Mouse (Mus musculus): ENCODE data around the gene Acot8. TPM values are rescaled to one million over a fixed set of nuclear protein-coding genes. Genes with fewer than 3 reads are reported as not detected.

Acot8 gene
- polyA plus RNA-seq, 1 experiment: 15.7 TPM

- Histone ChIP-seq H3K4me1 (ENCODE audit: control insufficient read depth, insufficient read depth, low read length) (peaks cover 9% of the 10 kb centered on the region), H3K27ac (ENCODE audit: insufficient read depth, low read length) (no peak overlapping the region), H3K9ac (ENCODE audit: low read depth, poor library complexity, severe bottlenecking) (no peak overlapping the region), H3K9me3 (replicated peaks; ENCODE audit: control insufficient read depth, insufficient read depth, low read length, poor library complexity, severe bottlenecking) (no peaks in the 10 kb centered on the region), H3K4me3 (ENCODE audit: low read depth, low read length) (no peak overlapping the region), H3K27me3 (ENCODE audit: control insufficient read depth, insufficient read depth, low read length, poor library complexity, severe bottlenecking) (no peaks in the 10 kb centered on the region), H3K36me3 (ENCODE audit: control insufficient read depth, insufficient read depth, low read length, poor library complexity, severe bottlenecking) (no peaks in the 10 kb centered on the region)
- TF ChIP-seq CTCF (IDR thresholded peaks at IDR 0.05; ENCODE audit: low read depth, low read length) (peak; percentile 13), EP300 (IDR thresholded peaks at IDR 0.05; ENCODE audit: insufficient read depth, low read depth, low read length) (no peak), POLR2A (IDR thresholded peaks at IDR 0.05; ENCODE audit: insufficient read depth, low read length) (no peak)
Observed at GRCm38 (mm10) chr2:164783926-164784581, 20.6 kb downstream of the Acot8 start.

- no peaks in the 10 kb centered on the region for H3K27me3 ChIP-seq (ENCODE audit: control insufficient read depth, insufficient read depth, low read length, poor library complexity, severe bottlenecking)
Observed at GRCm38 (mm10) chr2:164781876-164782275, 22.8 kb downstream of the Acot8 start.

GRCm38 (mm10) chr2:164779481-164780086 is 25.1 kb downstream of the Acot8 start, which contains the start of gene Tnnc2:
Gene Tnnc2, minus strand, starts transcription at chr2:164779967.
- H3K27me3 ChIP-seq (ENCODE audit: control insufficient read depth, insufficient read depth, low read length, poor library complexity, severe bottlenecking): no peaks in the 10 kb centered on the region
- no peak within 1 kb of the TSS for H3K9ac ChIP-seq (ENCODE audit: low read depth, poor library complexity, severe bottlenecking)
- TF ChIP-seq CTCF (IDR thresholded peaks at IDR 0.05; ENCODE audit: low read depth, low read length) (no peak), POLR2A (IDR thresholded peaks at IDR 0.05; ENCODE audit: insufficient read depth, low read length) (no peak), EP300 (IDR thresholded peaks at IDR 0.05; ENCODE audit: insufficient read depth, low read depth, low read length) (no peak)
- no peaks in the 10 kb centered on the region for H3K36me3 ChIP-seq (ENCODE audit: control insufficient read depth, insufficient read depth, low read length, poor library complexity, severe bottlenecking)
- H3K9me3 ChIP-seq (replicated peaks; ENCODE audit: control insufficient read depth, insufficient read depth, low read length, poor library complexity, severe bottlenecking): no peaks in the 10 kb centered on the region
- no peaks in the 10 kb centered on the region for H3K4me1 ChIP-seq (ENCODE audit: control insufficient read depth, insufficient read depth, low read length)
- no peak within 1 kb of the TSS for H3K27ac ChIP-seq (ENCODE audit: insufficient read depth, low read length)
- H3K4me3 ChIP-seq (ENCODE audit: low read depth, low read length): no peak within 1 kb of the TSS

More at GRCm38 (mm10) chr2:164781876-164782275, 22.8 kb downstream of the Acot8 start:
- no peak overlapping the region for H3K27ac ChIP-seq (ENCODE audit: insufficient read depth, low read length)
- H3K36me3 ChIP-seq (ENCODE audit: control insufficient read depth, insufficient read depth, low read length, poor library complexity, severe bottlenecking): no peaks in the 10 kb centered on the region
- TF ChIP-seq CTCF (IDR thresholded peaks at IDR 0.05; ENCODE audit: low read depth, low read length): no peak
- no peak for TF ChIP-seq POLR2A (IDR thresholded peaks at IDR 0.05; ENCODE audit: insufficient read depth, low read length)
- no peak for TF ChIP-seq EP300 (IDR thresholded peaks at IDR 0.05; ENCODE audit: insufficient read depth, low read depth, low read length)
- H3K4me1 ChIP-seq (ENCODE audit: control insufficient read depth, insufficient read depth, low read length): no peaks in the 10 kb centered on the region
- H3K9ac ChIP-seq (ENCODE audit: low read depth, poor library complexity, severe bottlenecking): no peak overlapping the region
- no peaks in the 10 kb centered on the region for H3K9me3 ChIP-seq (replicated peaks; ENCODE audit: control insufficient read depth, insufficient read depth, low read length, poor library complexity, severe bottlenecking)
- H3K4me3 ChIP-seq (ENCODE audit: low read depth, low read length): no peak overlapping the region

GRCm38 (mm10) chr2:164778809-164779208 is 25.9 kb downstream of the Acot8 start:
- Histone ChIP-seq H3K9ac (ENCODE audit: low read depth, poor library complexity, severe bottlenecking) (no peak overlapping the region), H3K4me3 (ENCODE audit: low read depth, low read length) (no peak overlapping the region), H3K27me3 (ENCODE audit: control insufficient read depth, insufficient read depth, low read length, poor library complexity, severe bottlenecking) (no peaks in the 10 kb centered on the region), H3K36me3 (ENCODE audit: control insufficient read depth, insufficient read depth, low read length, poor library complexity, severe bottlenecking) (no peaks in the 10 kb centered on the region), H3K9me3 (replicated peaks; ENCODE audit: control insufficient read depth, insufficient read depth, low read length, poor library complexity, severe bottlenecking) (no peaks in the 10 kb centered on the region), H3K4me1 (ENCODE audit: control insufficient read depth, insufficient read depth, low read length) (no peaks in the 10 kb centered on the region), H3K27ac (ENCODE audit: insufficient read depth, low read length) (no peak overlapping the region)
- TF ChIP-seq POLR2A (IDR thresholded peaks at IDR 0.05; ENCODE audit: insufficient read depth, low read length): no peak
- no peak for TF ChIP-seq CTCF (IDR thresholded peaks at IDR 0.05; ENCODE audit: low read depth, low read length)
- no peak for TF ChIP-seq EP300 (IDR thresholded peaks at IDR 0.05; ENCODE audit: insufficient read depth, low read depth, low read length)

- no peak overlapping the region for H3K9ac ChIP-seq (ENCODE audit: low read depth, poor library complexity, severe bottlenecking)
- no peaks in the 10 kb centered on the region for H3K4me1 ChIP-seq (ENCODE audit: control insufficient read depth, insufficient read depth, low read length)
- TF ChIP-seq EP300 (IDR thresholded peaks at IDR 0.05; ENCODE audit: insufficient read depth, low read depth, low read length) (no peak), POLR2A (IDR thresholded peaks at IDR 0.05; ENCODE audit: insufficient read depth, low read length) (no peak), CTCF (IDR thresholded peaks at IDR 0.05; ENCODE audit: low read depth, low read length) (no peak)
- H3K36me3 ChIP-seq (ENCODE audit: control insufficient read depth, insufficient read depth, low read length, poor library complexity, severe bottlenecking): peaks cover 4% of the 10 kb centered on the region
- no peak overlapping the region for H3K4me3 ChIP-seq (ENCODE audit: low read depth, low read length)
- no peaks in the 10 kb centered on the region for H3K27me3 ChIP-seq (ENCODE audit: control insufficient read depth, insufficient read depth, low read length, poor library complexity, severe bottlenecking)
- no peaks in the 10 kb centered on the region for H3K9me3 ChIP-seq (replicated peaks; ENCODE audit: control insufficient read depth, insufficient read depth, low read length, poor library complexity, severe bottlenecking)
- H3K27ac ChIP-seq (ENCODE audit: insufficient read depth, low read length): no peak overlapping the region
Observed at GRCm38 (mm10) chr2:164778015-164778287, 26.7 kb downstream of the Acot8 start.

GRCm38 (mm10) chr2:164777246-164778014 is 27.3 kb downstream of the Acot8 start:
- TF ChIP-seq POLR2A (IDR thresholded peaks at IDR 0.05; ENCODE audit: insufficient read depth, low read length) (no peak), EP300 (IDR thresholded peaks at IDR 0.05; ENCODE audit: insufficient read depth, low read depth, low read length) (no peak), CTCF (IDR thresholded peaks at IDR 0.05; ENCODE audit: low read depth, low read length) (no peak)
- no peaks in the 10 kb centered on the region for H3K27me3 ChIP-seq (ENCODE audit: control insufficient read depth, insufficient read depth, low read length, poor library complexity, severe bottlenecking)
- no peak overlapping the region for H3K4me3 ChIP-seq (ENCODE audit: low read depth, low read length)
- H3K36me3 ChIP-seq (ENCODE audit: control insufficient read depth, insufficient read depth, low read length, poor library complexity, severe bottlenecking): peaks cover 7% of the 10 kb centered on the region
- H3K4me1 ChIP-seq (ENCODE audit: control insufficient read depth, insufficient read depth, low read length): no peaks in the 10 kb centered on the region
- H3K9ac ChIP-seq (ENCODE audit: low read depth, poor library complexity, severe bottlenecking): no peak overlapping the region
- H3K9me3 ChIP-seq (replicated peaks; ENCODE audit: control insufficient read depth, insufficient read depth, low read length, poor library complexity, severe bottlenecking): no peaks in the 10 kb centered on the region
- no peak overlapping the region for H3K27ac ChIP-seq (ENCODE audit: insufficient read depth, low read length)
